Mouse (Mus musculus): ENCODE results near the gene Ttf1.
A peak's percentile ranks its signal among the peaks of the same experiment; 100 is the strongest.

Ttf1 gene

DNA sequence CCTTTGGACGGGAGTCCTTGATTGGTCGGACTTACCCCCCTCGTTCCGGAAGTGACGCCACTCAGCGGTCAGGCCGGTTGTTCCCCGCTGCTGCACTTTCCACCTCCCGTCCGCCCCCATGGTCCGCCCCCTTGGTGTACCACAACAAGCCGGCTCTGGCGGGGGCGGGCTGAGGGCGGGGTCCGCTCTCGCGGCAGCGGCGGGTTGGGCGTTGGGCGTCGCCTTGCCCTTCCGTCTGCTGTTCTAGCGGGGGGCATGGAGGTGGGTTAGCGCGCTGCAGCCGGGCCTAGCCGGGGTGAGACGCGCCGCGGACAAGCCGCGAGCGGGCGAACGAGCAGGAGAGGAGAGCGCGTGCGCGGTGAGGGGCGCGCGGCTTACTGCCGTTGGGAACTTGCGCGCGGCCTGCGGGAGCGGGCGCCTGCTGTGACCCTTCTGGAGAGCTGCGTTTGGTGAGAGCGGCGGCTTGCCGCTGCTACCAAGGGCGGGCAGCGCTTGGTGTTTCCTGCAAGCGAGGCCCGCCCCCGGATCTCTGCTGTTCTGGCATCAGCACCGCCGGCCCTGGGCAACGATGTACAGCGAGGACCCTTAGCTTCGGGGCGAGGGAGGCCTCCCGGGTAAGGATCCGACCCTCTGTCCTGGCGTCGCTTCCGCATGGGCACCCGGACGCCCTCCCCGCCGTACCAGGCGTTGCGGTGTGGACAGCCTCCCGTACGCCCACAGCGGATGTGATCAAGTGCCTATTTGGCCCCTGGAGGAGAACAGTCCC lies 65.1 kb downstream of the Ttf1 start:
- DNase-seq (ENCODE audit: low spot score in 2 of 2): peak; percentile 100

- DNase-seq (ENCODE audit: low spot score in 2 of 2): no peak
Observed at GRCm38 (mm10) chr2:29130118-29130899, 70.2 kb downstream of the Ttf1 start.

DNA sequence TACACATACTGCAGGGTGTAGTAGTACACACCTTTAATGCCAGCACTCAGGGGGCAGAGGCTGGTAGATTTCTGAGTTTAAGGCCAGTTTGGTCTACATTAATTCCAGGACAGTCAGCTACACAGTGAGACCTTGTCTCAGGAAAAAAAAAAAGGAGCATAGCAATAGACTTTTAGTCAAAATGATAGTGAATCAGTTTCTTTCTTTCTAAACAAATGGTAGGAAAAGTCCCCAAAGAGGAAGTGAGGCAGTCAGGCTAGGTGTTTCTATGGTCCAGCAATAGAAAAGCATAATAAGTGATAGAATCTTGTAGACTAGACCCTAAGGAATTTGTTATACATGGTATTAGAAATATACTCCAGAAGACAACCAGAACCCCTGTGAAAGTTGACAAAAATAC lies 75.1 kb downstream of the Ttf1 start:
- DNase-seq (ENCODE audit: low spot score in 2 of 2): no peak
